Mouse (Mus musculus): ENCODE measurements around the gene Stx12. TPM values are rescaled to one million over a fixed set of nuclear protein-coding genes. Genes with fewer than 3 reads are reported as not detected.
A peak's percentile ranks its signal among the peaks of the same experiment; 100 is the strongest.
"Not testable (repeated sequence)": the region's sequence is repeated elsewhere in the genome, so short reads cannot be mapped to it uniquely, and the experiment has no call there.

The Stx12 gene
- total RNA-seq (2022), result 10 to 100 TPM; 33.9 to 34.3 (median 34.1) TPM

DNA sequence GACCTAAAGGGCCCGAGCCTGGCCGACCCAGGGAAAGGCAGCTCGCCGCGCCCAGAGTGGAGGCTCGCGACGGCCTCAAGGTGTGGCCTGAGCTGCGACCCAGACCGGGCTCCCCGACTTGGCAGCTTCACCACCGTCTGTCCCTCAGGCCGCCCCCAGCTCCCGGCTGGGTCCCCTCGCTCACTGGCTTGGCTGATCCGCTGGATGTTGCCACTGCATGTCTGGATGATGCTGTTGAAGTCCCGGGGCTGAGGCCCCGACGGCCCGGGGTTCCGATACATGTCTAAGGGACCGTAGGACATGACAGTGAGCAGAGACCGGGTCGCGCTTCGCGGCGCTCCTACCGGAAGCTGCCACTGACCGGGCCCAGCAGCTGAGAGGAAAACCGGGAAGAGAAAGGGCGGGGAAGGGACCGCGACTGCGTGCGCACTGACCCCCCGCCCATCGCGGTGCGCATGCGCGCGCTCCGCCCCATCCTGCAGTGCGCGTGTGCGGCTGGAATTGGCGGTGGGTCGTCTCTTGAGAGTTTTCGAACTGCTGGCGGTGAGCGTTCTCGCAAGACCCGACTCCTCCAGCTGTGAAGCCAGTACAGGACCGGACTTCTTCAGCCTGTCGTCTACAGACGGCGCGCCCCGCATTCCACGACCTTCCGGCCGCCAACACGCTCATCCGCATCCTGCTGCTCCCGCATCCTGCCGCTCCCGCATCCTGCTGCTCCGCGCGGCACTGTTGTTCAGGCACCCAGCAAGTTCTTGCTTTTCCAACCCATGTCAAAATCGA lies at the start of gene Stx12:
Stx12 (minus strand) TSS at position 446 of the 780 bp plus-strand sequence.
- peak; percentile 88 for DNase-seq (ENCODE audit: low spot score)

DNA sequence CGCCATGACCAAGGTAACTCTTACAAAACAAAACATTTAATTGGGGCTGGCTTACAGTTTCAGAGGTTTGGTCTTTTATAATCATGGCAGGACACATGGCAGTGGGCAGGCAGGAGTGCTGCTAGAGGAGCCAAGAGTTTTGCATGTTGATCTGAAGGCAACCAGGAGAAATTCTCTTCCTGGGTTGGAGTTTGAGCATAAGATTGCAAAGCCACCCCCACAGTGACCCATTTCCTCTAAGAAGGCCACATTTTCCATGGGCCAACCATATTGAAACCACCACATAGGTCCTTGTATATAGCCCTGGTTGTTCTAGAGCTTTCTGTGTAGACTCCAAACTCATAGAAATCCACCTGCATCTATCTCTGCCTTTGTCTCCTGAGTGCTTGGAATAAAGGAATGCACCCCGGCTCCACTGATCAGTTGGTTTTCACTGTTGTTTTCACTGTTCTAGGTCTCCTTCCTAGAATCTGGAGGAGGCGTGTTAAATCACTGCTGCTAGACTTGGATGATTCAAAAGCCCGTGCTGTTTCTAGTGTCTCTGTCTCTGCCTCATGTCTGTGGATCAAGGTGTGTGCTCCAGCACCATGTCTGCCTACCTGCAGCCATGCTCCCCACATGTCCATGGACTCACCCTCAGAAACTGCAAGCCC lies 48.6 kb upstream of the Stx12 start:
- no peak for DNase-seq (ENCODE audit: low spot score)

DNA sequence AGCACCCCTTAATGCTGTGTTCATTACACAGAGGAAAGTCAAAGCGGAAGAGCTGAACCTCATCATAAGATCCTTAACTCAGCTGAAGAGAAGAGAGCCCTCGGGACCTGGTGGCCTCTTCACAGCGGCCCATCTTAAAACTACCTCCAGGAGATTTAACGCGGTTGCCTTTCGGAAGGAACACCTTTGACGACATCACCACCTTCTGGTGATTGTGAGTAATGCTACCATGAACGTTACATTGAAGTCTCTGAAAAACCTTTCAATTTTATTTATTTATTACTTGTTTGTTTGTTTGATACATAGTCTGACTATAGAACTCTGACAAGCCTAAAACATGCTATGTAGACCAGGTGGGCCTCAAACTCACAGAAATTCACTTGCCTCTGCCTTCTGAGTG lies 46.5 kb upstream of the Stx12 start:
- peak; percentile 61 for DNase-seq (ENCODE audit: low spot score)

DNA sequence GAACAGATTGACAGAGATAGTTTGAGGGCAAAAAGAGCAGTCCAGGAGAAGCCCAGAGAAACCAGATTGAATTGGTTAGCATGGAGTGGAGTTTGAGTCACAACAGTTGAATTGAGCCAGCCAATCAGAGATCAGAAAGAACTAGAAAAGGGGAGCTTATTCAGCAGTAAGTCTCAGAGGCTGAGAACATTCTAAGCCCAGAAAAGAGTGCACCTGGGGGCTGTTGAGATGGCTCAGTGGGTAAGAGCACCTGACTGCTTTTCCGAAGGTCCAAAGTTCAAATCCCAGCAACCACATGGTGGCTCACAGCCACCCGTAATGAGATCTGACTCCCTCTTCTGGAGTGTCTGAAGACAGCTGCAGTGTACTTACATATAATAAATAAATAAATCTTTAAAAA lies 42.2 kb upstream of the Stx12 start:
- not testable (repeated sequence) for DNase-seq (ENCODE audit: low spot score)

DNA sequence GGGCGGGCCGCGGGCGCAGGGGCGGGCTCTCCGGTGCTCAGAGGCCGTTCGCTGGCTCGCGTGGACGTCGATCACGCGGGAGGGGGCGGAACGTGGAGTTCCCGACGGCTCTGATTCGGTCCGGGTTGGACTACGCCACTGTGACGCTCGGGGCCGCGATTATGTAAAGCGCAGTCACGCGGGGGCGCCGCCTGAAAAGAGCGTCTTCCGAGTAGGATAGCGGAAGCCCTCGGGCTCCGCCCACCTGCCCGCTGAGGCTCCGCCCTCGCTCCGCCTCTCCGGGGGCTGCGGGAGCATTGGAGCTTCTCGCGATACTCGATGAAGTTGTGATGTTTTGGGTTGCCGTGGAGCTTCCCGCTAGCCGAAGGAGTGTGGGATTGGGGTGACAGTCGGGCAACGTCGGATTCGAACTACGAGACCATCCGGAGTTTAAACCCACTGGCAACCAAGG lies 38.3 kb upstream of the Stx12 start, which contains the start of gene Fam76a:
Fam76a (minus strand) TSS at position 1 of the 451 bp plus-strand sequence.
- DNase-seq (ENCODE audit: low spot score), result peak; percentile 99

DNA sequence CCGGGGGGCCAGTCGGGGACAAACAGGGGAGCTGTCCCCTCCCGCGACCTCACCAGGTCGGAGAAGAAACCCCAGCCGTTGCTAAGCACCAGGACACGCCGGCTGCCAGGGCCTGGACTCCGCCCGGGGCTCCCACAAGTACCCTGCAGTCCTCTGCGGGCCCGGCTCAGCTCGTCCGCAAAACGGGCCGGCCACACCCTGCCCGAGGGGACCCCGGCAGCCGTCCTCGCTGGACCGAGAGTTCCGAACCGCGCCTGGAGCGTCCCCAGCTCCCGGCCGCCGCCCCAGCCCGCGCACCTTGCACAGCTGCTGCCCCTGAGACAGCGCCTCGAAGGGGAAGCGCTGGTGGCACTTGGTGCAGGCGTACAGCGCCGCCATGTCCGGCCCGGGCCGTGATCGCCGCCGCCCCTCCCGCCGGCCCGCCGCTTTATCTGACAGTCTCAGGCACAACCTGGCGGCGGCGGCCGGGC lies 37.8 kb upstream of the Stx12 start:
- peak; percentile 34 for DNase-seq (ENCODE audit: low spot score)

DNA sequence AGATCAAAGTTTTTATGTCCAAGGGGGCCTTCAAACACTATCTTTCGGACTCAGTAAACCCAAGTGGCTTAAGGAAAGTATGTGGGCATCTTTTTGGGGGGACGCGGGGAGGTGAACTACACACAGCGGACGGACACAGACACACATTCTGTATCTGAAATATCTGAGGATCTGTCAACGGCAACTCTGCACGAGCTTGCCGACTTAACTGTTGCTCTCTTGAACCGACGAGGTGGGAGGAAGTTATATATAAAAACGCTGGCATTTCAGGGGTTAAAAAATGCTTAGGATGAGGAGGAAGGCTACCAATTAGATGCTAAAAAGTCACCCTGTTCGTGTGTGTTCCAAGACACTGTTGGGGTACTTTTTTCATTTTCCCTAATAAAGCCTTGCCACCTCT lies 37.2 kb upstream of the Stx12 start:
- DNase-seq (ENCODE audit: low spot score), result no peak

DNA sequence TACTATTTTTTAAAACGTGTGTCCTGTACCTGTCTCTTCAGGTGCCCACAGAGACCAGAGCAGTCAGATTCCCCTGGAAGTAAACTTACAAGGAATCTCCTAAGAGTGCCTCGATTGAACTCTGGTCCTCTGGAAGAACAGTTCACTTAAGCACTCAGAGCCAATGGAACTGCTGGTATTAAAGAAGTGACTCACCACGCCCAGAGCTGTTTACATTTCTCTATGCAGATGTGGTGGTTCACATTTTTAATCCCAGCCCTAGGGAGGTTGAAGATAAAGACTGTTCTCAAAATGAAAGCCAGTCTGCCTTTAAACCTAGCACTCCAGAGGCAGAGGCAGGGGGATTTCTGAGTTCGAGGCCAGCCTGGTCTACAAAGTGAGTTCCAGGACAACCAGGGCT lies 35.9 kb upstream of the Stx12 start:
- no peak for DNase-seq (ENCODE audit: low spot score)

DNA sequence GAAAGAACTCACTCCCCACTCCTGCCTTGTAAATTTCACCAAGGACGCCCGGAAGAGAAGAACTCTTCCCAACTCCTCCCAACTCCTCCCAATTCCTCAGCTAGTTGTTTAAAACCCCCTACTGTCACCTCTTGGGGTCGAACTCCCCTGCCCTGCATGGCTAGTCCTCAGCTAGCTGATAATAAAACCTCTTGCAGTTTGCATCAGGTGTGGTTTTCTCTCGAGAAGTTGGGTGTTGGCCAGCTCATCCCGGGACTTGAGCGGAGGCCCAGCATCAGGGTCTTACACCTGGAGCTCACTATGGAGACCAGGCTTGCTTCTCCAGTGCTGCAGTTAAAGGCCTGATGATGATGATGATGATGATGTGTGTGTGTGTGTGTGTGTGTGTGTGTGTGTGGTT lies 34.2 kb upstream of the Stx12 start:
- DNase-seq (ENCODE audit: low spot score), result not testable (repeated sequence)

DNA sequence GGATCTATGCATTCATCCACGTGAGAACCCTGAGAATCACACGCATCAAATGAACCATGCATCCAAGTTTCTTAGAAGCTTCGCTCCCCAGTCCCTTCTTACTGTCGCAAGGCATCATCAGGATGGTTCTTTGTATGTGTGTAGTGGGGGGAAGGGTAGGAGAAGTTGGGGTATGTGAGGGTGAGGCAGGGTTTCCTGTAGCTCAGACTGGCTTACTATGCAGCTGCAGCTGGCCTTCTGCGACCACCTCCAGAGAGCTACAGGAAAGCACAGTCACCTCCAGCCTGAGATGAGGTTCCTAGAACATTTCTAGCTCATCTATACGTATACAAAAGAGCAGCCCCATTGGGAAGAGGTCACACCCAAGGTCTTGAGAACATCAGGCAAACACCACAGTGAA lies 27.8 kb upstream of the Stx12 start:
- no peak for DNase-seq (ENCODE audit: low spot score)

DNA sequence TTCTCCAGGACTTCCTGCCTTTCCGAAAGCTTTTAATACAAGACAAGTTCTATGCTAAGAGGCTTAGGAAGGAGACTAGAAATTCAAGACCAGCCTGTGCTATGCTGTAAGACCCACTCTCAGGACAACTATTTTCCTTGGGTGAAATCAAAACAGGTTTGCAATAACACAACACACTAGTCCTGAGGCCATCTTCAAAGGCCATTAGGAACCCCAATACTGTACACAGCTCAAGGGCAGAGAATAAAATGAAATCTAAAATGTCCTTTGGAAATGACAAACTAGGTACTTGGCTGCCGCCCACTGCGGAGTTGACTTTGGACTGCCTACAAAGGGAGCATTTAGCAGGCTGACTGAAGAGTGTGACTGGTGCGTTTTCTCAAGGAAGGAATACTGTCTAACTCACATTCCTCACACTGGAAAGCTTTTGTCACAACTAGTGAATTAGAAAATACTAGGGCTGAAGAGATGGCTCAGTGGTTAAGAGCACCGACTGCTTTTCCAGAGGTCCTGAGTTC lies 21.6 kb upstream of the Stx12 start:
- no peak for DNase-seq (ENCODE audit: low spot score)

DNA sequence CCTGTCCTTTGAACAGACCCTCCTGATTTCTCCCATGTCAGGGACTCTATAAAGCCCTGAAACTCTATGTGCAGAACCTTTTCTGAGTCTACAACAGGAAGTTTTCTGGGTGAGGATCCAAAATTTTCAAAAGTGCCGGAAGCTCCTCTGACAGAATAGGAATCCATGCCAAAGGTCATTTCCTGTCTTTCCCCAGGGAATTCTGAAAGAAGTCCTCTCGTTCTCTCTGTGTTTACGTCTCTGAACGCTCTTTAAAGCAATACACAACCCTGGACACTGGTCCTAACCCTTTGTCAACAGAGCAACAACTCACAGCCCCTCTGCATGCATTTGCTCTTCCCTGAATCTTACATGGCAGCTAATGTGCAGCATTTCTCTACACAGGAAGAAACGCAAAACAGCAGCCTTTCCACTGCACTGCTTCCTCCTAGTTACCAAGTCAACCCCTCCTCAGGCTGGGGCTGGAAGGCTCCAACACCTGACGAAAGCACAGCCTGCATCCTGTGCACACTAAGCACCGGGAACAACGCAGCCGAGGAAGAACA lies 20.5 kb upstream of the Stx12 start:
- DNase-seq (ENCODE audit: low spot score), result peak; percentile 88

DNA sequence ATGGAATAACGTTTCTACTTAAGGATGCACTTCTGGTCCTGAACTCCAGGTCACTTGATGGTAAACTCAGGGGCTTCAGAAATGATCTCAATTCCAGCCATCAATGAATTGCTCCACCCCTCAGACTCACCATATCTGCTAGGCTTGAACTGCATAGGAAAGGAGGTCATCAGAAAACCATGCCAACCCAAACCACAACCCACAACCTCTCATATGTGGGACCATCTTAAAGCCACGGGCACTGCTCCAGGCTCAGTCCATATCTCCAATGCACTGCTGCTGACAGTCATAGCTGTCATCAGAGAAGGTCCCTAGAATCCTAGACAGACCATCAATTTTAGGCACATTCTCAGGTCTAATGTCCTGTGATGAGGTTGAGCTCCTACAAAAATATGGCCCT lies 19.8 kb upstream of the Stx12 start:
- DNase-seq (ENCODE audit: low spot score), result no peak

DNA sequence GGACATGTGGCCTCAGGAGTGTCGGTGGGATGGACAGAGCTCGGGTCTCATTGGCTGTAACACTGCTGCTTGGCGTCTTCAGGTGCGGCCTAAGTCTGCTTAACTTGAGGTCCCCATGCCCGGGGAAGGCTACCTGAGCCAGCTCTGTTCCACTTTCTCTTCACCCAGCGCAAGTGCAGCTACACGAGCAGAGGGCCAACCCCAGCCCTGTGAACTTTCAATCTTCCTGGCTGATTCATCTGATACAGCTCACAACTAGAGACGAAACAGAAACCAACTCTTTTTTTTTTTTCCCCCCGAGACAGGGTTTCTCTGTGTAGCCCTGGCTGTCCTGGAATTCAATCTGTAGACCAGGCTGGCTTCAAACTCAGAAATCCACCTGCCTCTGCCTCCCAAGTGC lies 13.9 kb upstream of the Stx12 start:
- DNase-seq (ENCODE audit: low spot score), result no peak

DNA sequence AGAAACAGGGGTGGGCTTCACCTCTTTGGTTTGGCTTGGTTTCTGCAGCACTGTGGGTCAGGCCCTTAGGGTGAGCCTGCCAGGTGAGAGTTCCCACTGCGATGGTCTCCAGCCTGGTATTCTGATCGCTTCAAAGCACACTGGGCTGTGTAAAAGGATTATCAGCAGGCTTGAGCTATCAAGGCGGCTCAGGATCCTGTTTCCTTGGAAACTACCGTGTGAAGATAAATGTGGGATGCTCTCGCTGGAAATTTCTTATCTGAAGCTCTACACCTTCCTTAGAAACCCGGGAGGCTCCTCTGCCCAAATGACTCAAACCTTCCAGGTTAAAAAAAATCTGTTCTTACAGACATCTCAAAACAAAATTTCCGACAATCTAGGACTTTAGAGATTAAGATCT lies 10.1 kb upstream of the Stx12 start:
- no peak for DNase-seq (ENCODE audit: low spot score)

DNA sequence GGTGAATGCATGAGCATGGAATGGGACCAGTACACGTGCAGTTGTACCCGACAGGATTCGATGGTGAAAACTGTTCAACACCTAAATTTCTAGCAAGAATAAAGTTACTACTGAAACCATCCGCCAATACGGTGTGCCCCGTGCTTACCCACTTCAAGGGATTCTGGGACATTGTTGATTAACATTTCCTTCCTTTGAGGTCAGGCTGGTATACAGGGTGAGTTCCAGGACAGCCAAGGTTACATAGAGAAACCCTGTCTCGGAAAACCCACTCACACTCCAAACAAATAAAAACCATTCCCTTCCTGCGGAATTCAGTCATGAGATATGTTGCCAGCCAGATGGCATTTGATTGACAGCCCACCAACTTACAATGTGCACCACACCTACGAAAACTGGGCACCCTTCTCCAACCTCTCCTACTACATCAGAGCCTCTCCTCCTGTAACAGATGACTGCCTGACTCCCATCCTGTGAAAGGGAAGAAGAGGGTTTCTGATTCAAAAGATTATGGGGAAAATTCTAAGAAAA lies 600 bp upstream of the Stx12 start:
- no peak for DNase-seq (ENCODE audit: low spot score)

DNA sequence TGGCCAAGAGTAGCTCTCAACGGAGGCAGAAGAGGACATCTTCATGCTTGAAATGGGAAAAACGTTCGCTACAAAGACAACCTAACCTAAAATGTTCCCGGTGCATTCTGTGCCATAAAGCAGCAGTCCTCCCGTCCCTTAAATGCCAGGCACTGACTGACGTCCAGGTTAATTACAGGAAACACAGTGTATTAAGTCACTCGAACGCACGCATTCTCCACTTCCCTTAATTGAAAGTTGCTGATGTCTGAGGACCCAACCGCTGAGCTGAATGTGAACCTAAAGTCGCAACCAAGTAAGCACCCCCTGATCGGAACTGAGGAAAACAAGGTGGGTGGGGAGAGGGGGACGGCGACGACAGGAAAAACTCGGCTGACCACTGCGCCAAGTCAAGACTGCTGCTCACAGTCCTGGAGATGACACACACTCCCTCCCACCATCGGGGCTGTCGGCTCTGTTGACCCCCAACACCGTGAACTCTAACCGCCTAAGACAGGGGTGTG lies 697 bp downstream of the Stx12 start:
- no peak for DNase-seq (ENCODE audit: low spot score)

DNA sequence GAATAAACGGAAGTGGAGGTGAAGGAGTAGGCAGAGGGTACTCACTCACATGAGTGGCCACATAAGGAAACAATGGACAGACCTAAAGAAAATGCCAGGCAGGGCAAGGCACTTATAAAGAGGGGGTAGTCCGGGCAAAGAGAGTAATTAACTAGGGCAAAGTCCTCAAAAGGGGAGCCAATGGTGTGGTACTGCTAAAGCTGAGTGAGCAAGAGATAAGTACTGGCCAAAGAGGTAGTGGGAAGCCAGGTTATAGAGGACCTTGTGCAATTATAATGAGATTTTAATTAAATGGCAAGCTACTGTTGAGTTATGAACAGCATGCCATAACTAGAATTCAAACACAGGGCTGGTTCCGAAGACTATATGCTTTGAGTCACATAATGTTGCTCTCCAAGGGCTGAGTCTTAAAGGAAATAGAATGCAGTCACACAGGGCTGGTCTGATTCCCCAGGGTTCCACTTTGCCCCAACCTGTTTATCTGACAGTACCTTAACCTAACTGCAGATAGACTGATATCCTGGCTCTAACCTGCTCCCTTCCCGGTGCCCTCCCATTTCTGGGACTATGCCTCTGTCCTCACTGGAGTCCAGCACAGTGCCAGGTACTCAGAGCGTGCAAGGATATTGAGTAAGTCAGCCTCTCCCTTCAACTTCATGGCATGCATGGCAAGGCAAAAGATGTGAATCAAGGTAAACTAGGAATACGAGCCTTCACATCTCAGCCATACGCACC lies 9.8 kb downstream of the Stx12 start:
- no peak for DNase-seq (ENCODE audit: low spot score)

DNA sequence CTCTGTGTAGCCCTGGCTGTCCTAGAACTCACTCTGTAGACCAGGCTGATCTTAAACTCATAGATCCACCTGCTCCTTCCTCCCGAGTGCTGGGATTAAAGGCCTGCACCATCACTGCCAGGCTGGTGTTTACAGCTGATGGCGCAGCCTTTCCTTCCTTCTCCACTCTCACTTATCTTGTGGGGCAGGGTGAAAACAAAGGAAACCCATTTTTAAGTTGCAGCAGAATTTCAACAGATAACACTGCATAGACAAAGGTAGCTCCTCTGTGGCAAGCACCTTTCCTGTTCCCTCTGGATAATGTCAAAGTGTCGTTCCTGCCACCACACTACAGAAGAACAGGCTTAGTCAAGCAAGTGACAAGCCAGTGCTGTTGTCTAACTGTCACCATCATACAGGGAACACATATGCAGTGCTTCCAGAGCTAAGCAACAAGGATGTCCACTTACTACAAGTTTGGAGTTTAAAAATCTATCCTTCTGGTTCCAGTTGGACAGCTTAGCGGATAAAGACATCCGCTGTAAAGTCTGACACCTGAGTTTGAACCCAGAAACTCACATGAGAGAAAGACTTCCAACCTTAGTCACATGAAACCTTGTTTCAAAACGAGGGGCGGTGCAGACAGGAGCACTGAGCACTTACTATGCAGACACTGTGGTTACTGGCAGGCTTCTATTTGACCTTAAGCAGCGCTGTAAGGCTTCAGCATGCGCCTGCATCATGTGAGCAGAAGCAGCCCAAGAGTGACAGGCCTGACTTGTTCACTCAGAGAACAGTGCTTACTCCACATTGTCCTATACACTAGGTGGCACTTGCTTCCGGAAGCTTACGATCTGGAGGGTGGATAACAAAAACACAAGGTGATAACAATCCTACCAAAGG lies 10.6 kb downstream of the Stx12 start:
- DNase-seq (ENCODE audit: low spot score), result no peak

DNA sequence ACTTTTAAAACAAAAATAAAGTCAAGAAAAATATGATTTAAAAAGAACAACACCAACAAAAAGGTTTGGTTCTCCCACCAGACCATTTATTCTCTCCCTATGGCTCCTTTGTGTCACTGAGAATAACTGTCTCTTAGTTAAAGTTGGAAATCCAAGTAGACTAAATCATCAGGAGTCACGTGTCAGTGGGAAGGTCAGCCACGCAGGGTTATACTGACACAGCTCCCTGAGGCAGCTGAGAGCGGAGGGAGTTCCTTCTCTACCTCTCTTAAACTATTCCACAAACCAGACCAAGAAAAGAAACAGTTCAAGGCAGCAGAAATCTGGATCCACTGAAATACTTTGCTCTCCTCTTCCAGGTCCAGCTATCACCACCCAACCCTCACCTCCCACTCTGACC lies 13.2 kb downstream of the Stx12 start:
- no peak for DNase-seq (ENCODE audit: low spot score)

Data from heart, adult 8-10 months (tissue).